Mouse (Mus musculus) liver, embryonic 11.5 days (tissue): Measurements from ENCODE around the gene Klra5. TPM values are rescaled to one million over a fixed set of nuclear protein-coding genes. Genes with fewer than 3 reads are reported as not detected.
"Not testable (repeated sequence)": the region's sequence is repeated elsewhere in the genome, so short reads cannot be mapped to it uniquely, and the experiment has no call there.

Experiments used
- ATAC-seq: fragments of 200-750 bp; cut with Nextera tagmentation; replicated peaks from 2 replicates; pipeline ENCODE4 v1.8.0; 2017; ENCODE audit warnings: moderate number of reproducible peaks, mild to moderate bottlenecking, moderate TSS enrichment, moderate library complexity; ENCODE audit not compliant: low FRiP score
- DNase-seq: peaks from one replicate; pipeline ENCODE4 v3.0.0-alpha.2; 2017; ENCODE audit warnings: low spot score
- H3K27ac ChIP-seq: fragments of 300-500 bp; sonication (generic); 2 replicates; pipeline ENCODE4 v1.5.1; 2014; ENCODE audit warnings: mild to moderate bottlenecking, low read depth, low read length, control low read depth
- H3K27me3 ChIP-seq: fragments of 300-500 bp; sonication (generic); replicated peaks from 2 replicates; pipeline ENCODE4 v1.6.1; 2014; ENCODE audit warnings: low read length, mixed read lengths; ENCODE audit not compliant: control insufficient read depth, insufficient read depth
- H3K36me3 ChIP-seq: fragments of 300-500 bp; sonication (generic); 2 replicates; pipeline ENCODE4 v1.6.1; 2014; ENCODE audit warnings: mild to moderate bottlenecking, low read length, moderate library complexity, mixed read lengths; ENCODE audit not compliant: control insufficient read depth, insufficient read depth
- H3K4me1 ChIP-seq: fragments of 300-500 bp; sonication (generic); replicated peaks from 2 replicates; pipeline ENCODE4 v1.6.1; 2014; ENCODE audit warnings: low read length, mixed read lengths; ENCODE audit not compliant: control insufficient read depth, insufficient read depth
- H3K4me2 ChIP-seq: fragments of 300-500 bp; sonication (generic); 2 replicates; pipeline ENCODE4 v1.6.1; 2014; ENCODE audit warnings: mild to moderate bottlenecking, control low read depth, moderate library complexity
- H3K4me3 ChIP-seq: fragments of 300-500 bp; sonication (generic); 2 replicates; pipeline ENCODE4 v1.5.1; 2014; ENCODE audit warnings: low read depth, low read length, control low read depth
- H3K9ac ChIP-seq: fragments of 300-500 bp; sonication (generic); 2 replicates; pipeline ENCODE4 v1.6.1; 2014; ENCODE audit warnings: low read depth, low read length, control low read depth
- H3K9me3 ChIP-seq: fragments of 300-500 bp; sonication (generic); 2 replicates; pipeline ENCODE4 v1.6.1; 2016; ENCODE audit warnings: low read length, inconsistent platforms, mixed read lengths; ENCODE audit not compliant: control insufficient read depth
- WGBS: fragments of 180-500 bp; shearing (Covaris S2); extraction: QIAGEN DNeasy Blood & Tissue Kit; methylation state at CpG from one replicate; pipeline ENCODE4 v1.1.7; 2014; 5-methylcytosine and 5-hydroxymethylcytosine counted together
- polyA plus RNA-seq: library from polyadenylated mRNA; unstranded; fragments of >200 nt; fragmentation: Nextera tagmentation; extraction: Ambion mirVana; gene quantifications from 2 replicates; pipeline ENCODE4 v1.2.1, GENCODE M21; 2014

The Klra5 gene
- not detected in 2 replicates for polyA plus RNA-seq

DNA sequence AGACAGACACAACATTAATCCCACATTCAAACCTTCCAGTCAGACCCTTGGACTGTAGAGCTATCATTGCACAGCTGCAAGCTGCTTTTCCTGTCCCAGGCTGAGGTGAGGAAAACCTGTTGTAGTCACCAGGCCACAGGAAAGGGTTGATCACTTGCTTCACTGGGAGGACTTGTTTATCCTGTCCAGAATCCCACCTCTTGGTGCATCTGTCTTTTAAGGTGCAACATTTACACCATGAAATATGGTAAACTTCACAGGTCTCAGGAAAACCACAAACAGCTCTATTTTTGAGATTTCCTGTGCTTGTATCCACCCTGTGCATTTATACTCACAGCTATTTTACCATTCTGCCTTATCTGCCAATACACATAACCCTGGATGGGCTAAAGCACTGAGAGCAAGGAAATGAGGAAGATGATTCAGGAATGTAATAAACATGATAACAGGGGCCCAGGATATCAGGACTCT is at the start of gene Klra5:
TSS of gene Klra5 (minus strand) at position 175 of the 471 bp plus-strand sequence.
- not testable (repeated sequence) for ATAC-seq, H3K9ac ChIP-seq, H3K9me3 ChIP-seq, H3K4me1 ChIP-seq, H3K36me3 ChIP-seq, H3K27ac ChIP-seq, H3K4me2 ChIP-seq, DNase-seq, H3K27me3 ChIP-seq, H3K4me3 ChIP-seq

DNA sequence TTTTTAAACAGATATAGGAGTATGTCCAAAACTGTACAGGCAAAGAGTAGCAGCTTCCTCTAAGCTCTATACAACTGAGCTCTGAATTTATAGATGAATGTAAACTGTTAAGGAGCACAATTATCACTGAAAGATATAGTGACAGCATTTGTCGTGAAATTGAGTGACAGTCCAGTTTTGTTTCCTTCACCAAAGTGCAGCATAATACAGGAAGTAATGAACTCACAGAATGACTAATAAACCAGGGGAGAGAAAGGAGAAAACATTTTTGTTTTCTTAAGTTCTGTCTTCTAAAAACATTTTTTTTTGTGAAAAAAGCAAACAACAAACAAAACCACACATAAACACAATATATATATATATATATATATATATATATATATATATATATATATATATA is 454 bp downstream of the Klra5 start:
- DNase-seq, result no peak
- no peak for ATAC-seq
- H3K27me3 ChIP-seq, result no peaks in the 10 kb centered on the region
- no peak overlapping the region for H3K4me3 ChIP-seq
- no peak overlapping the region for H3K4me2 ChIP-seq
- 63% methylated on average over 1 of the region's 1 CpGs for WGBS
- H3K4me1 ChIP-seq, result no peaks in the 10 kb centered on the region
- H3K9ac ChIP-seq, result no peak overlapping the region
- no peaks in the 10 kb centered on the region for H3K36me3 ChIP-seq
- no peaks in the 10 kb centered on the region for H3K9me3 ChIP-seq
- no peak overlapping the region for H3K27ac ChIP-seq

DNA sequence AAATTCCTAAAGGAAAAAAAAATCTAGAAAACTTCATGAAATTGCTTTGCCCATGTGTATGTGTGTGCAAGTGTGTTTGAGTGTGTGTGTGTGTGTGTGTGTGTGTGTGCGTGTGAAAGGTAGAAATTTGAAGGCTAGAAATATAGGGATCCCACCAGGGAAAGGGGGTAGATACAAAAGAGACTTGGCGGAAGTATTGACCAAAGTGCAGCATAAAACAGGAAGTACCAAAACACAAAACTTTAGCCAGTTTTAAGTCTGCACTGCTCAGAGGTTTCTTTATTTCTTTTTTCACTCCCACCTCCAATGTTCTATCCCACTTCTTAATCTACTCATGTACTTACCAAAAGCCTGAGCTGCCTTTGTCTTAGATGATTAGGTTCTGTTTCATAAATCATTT is 34.9 kb downstream of the Klra5 start:
- DNase-seq (no peak), ATAC-seq (no peak)
- H3K4me3 ChIP-seq, result no peak overlapping the region
- no peak overlapping the region for H3K27ac ChIP-seq
- no peaks in the 10 kb centered on the region for H3K27me3 ChIP-seq
- H3K36me3 ChIP-seq, result no peaks in the 10 kb centered on the region
- H3K4me2 ChIP-seq, result no peak overlapping the region
- no peaks in the 10 kb centered on the region for H3K4me1 ChIP-seq
- WGBS, result 86% methylated on average over 2 of the region's 2 CpGs
- no peak overlapping the region for H3K9ac ChIP-seq
- no peaks in the 10 kb centered on the region for H3K9me3 ChIP-seq

DNA sequence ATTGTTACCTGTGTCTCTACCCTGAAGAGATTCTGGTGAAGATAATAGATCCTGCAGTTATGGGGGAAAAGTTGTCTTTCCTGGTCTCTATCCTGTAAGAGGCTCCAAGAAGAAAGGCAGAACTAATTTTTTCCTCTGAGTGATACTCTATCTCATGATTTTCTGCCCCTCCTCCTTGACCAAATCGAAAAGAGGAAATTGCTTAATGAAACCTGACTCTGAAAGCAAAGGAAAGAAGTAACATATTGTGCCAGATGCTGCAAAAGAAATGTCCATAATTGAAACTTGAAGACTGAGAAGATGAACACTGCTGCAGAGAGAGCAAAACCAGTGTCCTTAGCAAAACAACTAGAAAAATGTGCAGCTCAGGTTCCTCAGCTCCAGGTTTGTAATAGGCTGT is 40.9 kb downstream of the Klra5 start, which contains the start of gene Klra17:
TSS of gene Klra17 (minus strand) at position 124 of the 400 bp plus-strand sequence.
- Histone ChIP-seq H3K27me3 (no peaks in the 10 kb centered on the region), H3K4me2 (no peak within 1 kb of the TSS), H3K9ac (no peak within 1 kb of the TSS), H3K36me3 (no peaks in the 10 kb centered on the region), H3K27ac (no peak within 1 kb of the TSS), H3K9me3 (no peaks in the 10 kb centered on the region), H3K4me1 (no peaks in the 10 kb centered on the region), H3K4me3 (no peak within 1 kb of the TSS)
- WGBS, result 36% methylated on average over 1 of the region's 1 CpGs
- ATAC-seq, result no peak
- DNase-seq, result no peak

DNA sequence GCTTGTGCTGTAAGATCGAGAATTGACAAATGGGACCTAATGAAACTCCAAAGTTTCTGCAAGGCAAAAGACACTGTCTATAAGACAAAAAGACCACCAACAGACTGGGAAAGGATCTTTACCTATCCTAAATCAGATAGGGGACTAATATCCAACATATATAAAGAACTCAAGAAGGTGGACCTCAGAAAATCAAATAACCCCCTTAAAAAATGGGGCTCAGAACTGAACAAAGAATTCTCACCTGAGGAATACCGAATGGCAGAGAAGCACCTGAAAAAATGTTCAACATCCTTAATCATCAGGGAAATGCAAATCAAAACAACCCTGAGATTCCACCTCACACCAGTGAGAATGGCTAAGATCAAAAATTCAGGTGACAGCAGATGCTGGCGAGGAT is 55.1 kb downstream of the Klra5 start, which contains the start of gene Gm17631:
TSS of gene Gm17631 (plus strand) at position 301 of the 400 bp plus-strand sequence.
- not testable (repeated sequence) for H3K4me3 ChIP-seq, H3K9ac ChIP-seq, H3K36me3 ChIP-seq, H3K4me1 ChIP-seq, H3K9me3 ChIP-seq, ATAC-seq, H3K27ac ChIP-seq, DNase-seq, H3K4me2 ChIP-seq, H3K27me3 ChIP-seq
- no CpG with 5 or more reads among the region's 3 CpGs for WGBS

Other genes starting within 250 kb of the Klra5 start
- gene Klrc1, start 238.7 kb downstream of the Klra5 start, polyA plus RNA-seq, result not detected in 2 replicates
- not detected in 2 replicates for gene Klri1, start 200.5 kb downstream of the Klra5 start, polyA plus RNA-seq
- not detected in 2 replicates for gene Klri2, start 177.2 kb downstream of the Klra5 start, polyA plus RNA-seq
- not detected in 2 replicates for gene Gm156, start 133.4 kb downstream of the Klra5 start, polyA plus RNA-seq
- not detected in 2 replicates for gene Gm17631, start 55.0 kb downstream of the Klra5 start, polyA plus RNA-seq
- gene Klra17, start 41.0 kb downstream of the Klra5 start, polyA plus RNA-seq, result not detected in 2 replicates
- not detected in 2 replicates for gene Klra6, start 109.3 kb upstream of the Klra5 start, polyA plus RNA-seq
- not detected in 2 replicates for gene Klra4, start 149.6 kb upstream of the Klra5 start, polyA plus RNA-seq
- gene Klra8, start 212.2 kb upstream of the Klra5 start, polyA plus RNA-seq, result not detected in 2 replicates